ENCODE assay signal across 8 mouse cellular contexts in genomic region chr5:110653686-110654085, GRCm38 (mm10). TPM values are rescaled to one million over a fixed set of nuclear protein-coding genes. Genes with fewer than 3 reads are reported as not detected.
A peak's percentile ranks its signal among the peaks of the same experiment; 100 is the strongest.
DNase-seq lines count a peak whose midpoint lies in the region; ATAC-seq and TF ChIP-seq lines count a peak whose summit lies in the region.

No protein-coding gene starts in this region.

- peak overlapping the region; percentile 93 for H3K4me2 ChIP-seq in embryonic facial prominence, embryonic 12.5 days (replicated peaks)
- peak overlapping the region; percentile 87 for H3K4me2 ChIP-seq in intestine, postnatal 0 days (replicated peaks; ENCODE audit: low read depth)
- H3K4me2 ChIP-seq in neural tube, embryonic 13.5 days: peak overlapping the region; percentile 90

- no peaks in the 10 kb centered on the region for H3K9me3 ChIP-seq in embryonic facial prominence, embryonic 12.5 days
- no peaks in the 10 kb centered on the region for H3K9me3 ChIP-seq in intestine, postnatal 0 days (ENCODE audit: control insufficient read depth)
- H3K9me3 ChIP-seq in neural tube, embryonic 13.5 days: no peaks in the 10 kb centered on the region

- H3K9ac ChIP-seq in liver, adult 2 months (ENCODE audit: low read depth, low read length): peak overlapping the region; percentile 89
- H3K9ac ChIP-seq in embryonic facial prominence, embryonic 12.5 days: peak overlapping the region; percentile 87
- peak overlapping the region; percentile 89 for H3K9ac ChIP-seq in intestine, postnatal 0 days (ENCODE audit: low read depth, low read length)
- H3K9ac ChIP-seq in neural tube, embryonic 13.5 days: peak overlapping the region; percentile 84

- peaks cover 6% of the 10 kb centered on the region for H3K4me1 ChIP-seq in liver, adult 2 months (ENCODE audit: control insufficient read depth, insufficient read depth, low read length)
- peaks cover 16% of the 10 kb centered on the region for H3K4me1 ChIP-seq in embryonic facial prominence, embryonic 12.5 days
- H3K4me1 ChIP-seq in intestine, postnatal 0 days (replicated peaks; ENCODE audit: control insufficient read depth, insufficient read depth, low read length): no peaks in the 10 kb centered on the region; the same call in 1 of the 2 replicates
- H3K4me1 ChIP-seq in neural tube, embryonic 13.5 days (replicated peaks): peaks cover 23% of the 10 kb centered on the region

- H3K36me3 ChIP-seq in liver, adult 2 months (ENCODE audit: control insufficient read depth, insufficient read depth, low read length): peaks cover 15% of the 10 kb centered on the region
- peaks cover 70% of the 10 kb centered on the region for H3K36me3 ChIP-seq in embryonic facial prominence, embryonic 12.5 days
- H3K36me3 ChIP-seq in intestine, postnatal 0 days (ENCODE audit: control insufficient read depth, insufficient read depth): peaks cover 59% of the 10 kb centered on the region
- peaks cover 72% of the 10 kb centered on the region for H3K36me3 ChIP-seq in neural tube, embryonic 13.5 days

- DNase-seq in liver, adult 2 months (ENCODE audit: extremely low read depth, low read depth, low spot score): no peak
- DNase-seq in liver: no peak
- no peak for DNase-seq in right cerebral cortex, postnatal 4 days
- DNase-seq in thymus, postnatal 36 days: no peak
- DNase-seq in spleen, adult 18-20 months: no peak

- no peak for TF ChIP-seq POLR2A in liver, adult 2 months (IDR thresholded peaks at IDR 0.05; ENCODE audit: extremely low read depth, insufficient read depth, low read length)

- whole genome bisulfite sequencing in liver, adult 2 months: under 1% methylated on average over 35 of the region's 37 CpGs
- WGBS in embryonic facial prominence, embryonic 12.5 days: under 1% methylated on average over 37 of the region's 37 CpGs
- under 1% methylated on average over 37 of the region's 37 CpGs for WGBS in intestine, postnatal 0 days
- WGBS in neural tube, embryonic 13.5 days: 2% methylated on average over 35 of the region's 37 CpGs

- no peak for TF ChIP-seq CTCF in liver, adult 2 months (IDR thresholded peaks at IDR 0.05; ENCODE audit: low read depth, low read length)
- TF ChIP-seq CTCF in intestine, postnatal 0 days (IDR thresholded peaks at IDR 0.05; ENCODE audit: low read depth): no peak

- H3K79me2 ChIP-seq in liver, adult 2 months (ENCODE audit: control insufficient read depth, insufficient read depth, low read length): 0 out of 2 replicates have a peak, but pooled peaks cover 5% of the 10 kb centered on the region

- no peak overlapping the region for H3K27ac ChIP-seq in liver, adult 2 months (replicated peaks; ENCODE audit: insufficient read depth, low read depth, low read length)
- H3K27ac ChIP-seq in embryonic facial prominence, embryonic 12.5 days: 0 out of 2 replicates have a peak overlapping the region, but pooled peaks have one; percentile 32
- H3K27ac ChIP-seq in intestine, postnatal 0 days (ENCODE audit: low read depth, low read length): peak overlapping the region; percentile 54; the same call in 1 of the 2 replicates
- no peak overlapping the region for H3K27ac ChIP-seq in neural tube, embryonic 13.5 days (replicated peaks)

- peak overlapping the region; percentile 89 for H3K4me3 ChIP-seq in liver, adult 2 months (ENCODE audit: insufficient read depth, low read depth, low read length)
- H3K4me3 ChIP-seq in embryonic facial prominence, embryonic 12.5 days: peak overlapping the region; percentile 98
- peak overlapping the region; percentile 100 for H3K4me3 ChIP-seq in intestine, postnatal 0 days (ENCODE audit: low read depth, low read length)
- H3K4me3 ChIP-seq in neural tube, embryonic 13.5 days: peak overlapping the region; percentile 96

- no peaks in the 10 kb centered on the region for H3K27me3 ChIP-seq in liver, adult 2 months (ENCODE audit: control insufficient read depth, insufficient read depth, low read length)
- no peaks in the 10 kb centered on the region for H3K27me3 ChIP-seq in embryonic facial prominence, embryonic 12.5 days
- H3K27me3 ChIP-seq in intestine, postnatal 0 days (replicated peaks; ENCODE audit: control insufficient read depth, insufficient read depth, low read length): no peaks in the 10 kb centered on the region
- H3K27me3 ChIP-seq in neural tube, embryonic 13.5 days: no peaks in the 10 kb centered on the region

- peak; percentile 53; the same call in 1 of the 2 replicates for ATAC-seq in embryonic facial prominence, embryonic 12.5 days (ENCODE audit: insufficient number of reproducible peaks, insufficient read depth, low FRiP score, low TSS enrichment)
- peak; percentile 20 for ATAC-seq in intestine, postnatal 0 days
- peak; percentile 41; the same call in 1 of the 2 replicates for ATAC-seq in neural tube, embryonic 13.5 days (ENCODE audit: low read depth)

RNA-seq across cellular contexts. Expression of gene Ddx51, which starts 0.4 kb away (rescaled TPM):
- total RNA-seq in liver, adult 2 months (2014; rRNA removed): 2.4 TPM in 2 replicates
- 9.2 and 12.2 TPM in 2 replicates for polyA plus RNA-seq in liver, adult 2 months (2012; rRNA removed)
- 41.3 and 46.7 TPM in 2 replicates for polyA plus RNA-seq in embryonic facial prominence, embryonic 12.5 days (2016; fragmentation: Nextera tagmentation; extraction: Ambion mirVana)
- 4.9 and 6.9 TPM in 2 replicates for polyA plus RNA-seq in intestine, postnatal 0 days (2015; fragmentation: Nextera tagmentation; extraction: Ambion mirVana)
- polyA plus RNA-seq in neural tube, embryonic 13.5 days (2015; fragmentation: Nextera tagmentation; extraction: Ambion mirVana): 16.7 and 22.0 TPM in 2 replicates

RNA-seq across cellular contexts. Expression of gene Noc4l, which starts 0.5 kb away (rescaled TPM):
- 2.7 and 3.2 TPM in 2 replicates for total RNA-seq in liver, adult 2 months (2014; rRNA removed)
- polyA plus RNA-seq in liver, adult 2 months (2012; rRNA removed): 24.1 and 38.5 TPM in 2 replicates
- polyA plus RNA-seq in embryonic facial prominence, embryonic 12.5 days (2016; fragmentation: Nextera tagmentation; extraction: Ambion mirVana): 53.4 and 60.9 TPM in 2 replicates
- 15.8 and 17.2 TPM in 2 replicates for polyA plus RNA-seq in intestine, postnatal 0 days (2015; fragmentation: Nextera tagmentation; extraction: Ambion mirVana)
- 38.4 and 47.3 TPM in 2 replicates for polyA plus RNA-seq in neural tube, embryonic 13.5 days (2015; fragmentation: Nextera tagmentation; extraction: Ambion mirVana)

Comparison
In these comparisons a context has a peak if more than half of its experiments do, and no peak if none do; other contexts are left out.
1. H3K27ac ChIP-seq: peak in embryonic facial prominence, embryonic 12.5 days (single experiment) and intestine, postnatal 0 days (single experiment); none in liver, adult 2 months (single experiment) and neural tube, embryonic 13.5 days (single experiment).
2. Peak in every context shown above with its lines, with median percentiles within 50 percentile points of each other: H3K4me3 ChIP-seq, H3K9ac ChIP-seq, ATAC-seq and H3K4me2 ChIP-seq.